Mouse (Mus musculus): ENCODE data around the gene Mecom.

DNA sequence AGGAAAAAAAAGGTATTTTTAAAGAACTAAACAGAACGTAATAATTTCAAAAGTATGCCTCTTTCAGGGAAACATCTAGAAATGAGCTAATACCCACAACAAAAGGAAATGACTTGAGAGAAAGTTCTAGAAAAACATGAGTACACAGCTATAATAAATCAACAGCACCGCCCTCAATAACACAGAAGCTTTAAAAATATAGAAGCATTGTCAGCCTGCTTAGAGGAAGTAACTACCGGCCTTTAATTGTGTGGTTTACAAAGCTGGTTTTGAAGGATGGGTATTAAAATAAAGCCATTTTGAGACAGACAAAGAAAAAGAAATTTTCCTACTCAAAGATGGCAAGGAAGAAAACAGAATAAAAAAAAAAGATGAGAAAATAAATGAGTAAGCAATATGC, 217.3 kb downstream of the Mecom start:
- no peak for TF ChIP-seq POLR2A (IDR thresholded peaks at IDR 0.05; ENCODE audit: borderline replicate concordance, low read depth, low read length)
- TF ChIP-seq CTCF (IDR thresholded peaks at IDR 0.05; ENCODE audit: low read depth, low read length) = no peak
